Mouse (Mus musculus): ENCODE results near the gene Pawr.

GRCm38 (mm10) chr10:108445606-108446005 lies 113.7 kb downstream of the Pawr start:
- TF ChIP-seq CTCF (IDR thresholded peaks at IDR 0.05; ENCODE audit: low read depth, low read length) (no peak), POLR2A (IDR thresholded peaks at IDR 0.05; ENCODE audit: insufficient read depth, low read length) (no peak), EP300 (IDR thresholded peaks at IDR 0.05; ENCODE audit: insufficient read depth, low read depth, low read length) (no peak)

Measured in ES-Bruce4 (cell line).